Mouse (Mus musculus) lung, adult 2 months (tissue): Measurements from ENCODE around the gene Mettl3. TPM values are rescaled to one million over a fixed set of nuclear protein-coding genes. Genes with fewer than 3 reads are reported as not detected.

Source experiments
- DNase-seq: peaks from one replicate; pipeline ENCODE4 v3.0.0; 2022
- H3K4me1 ChIP-seq: fragments of 200-500 bp; 2 replicates; pipeline ENCODE4 v1.6.1; 2011; ENCODE audit warnings: low read length; ENCODE audit not compliant: control insufficient read depth, insufficient read depth
- H3K4me3 ChIP-seq: fragments of 200-500 bp; replicated peaks from 2 replicates; pipeline ENCODE3; 2011; ENCODE audit warnings: low read depth, mild to moderate bottlenecking, control low read depth, low read length; ENCODE audit errors: extremely low read depth
- CTCF ChIP-seq: fragments of 200-500 bp; IDR thresholded peaks from 2 replicates; pipeline ENCODE4 v1.5.1; 2011; ENCODE audit warnings: mild to moderate bottlenecking, low read length, control low read depth; ENCODE audit not compliant: insufficient read depth
- POLR2A ChIP-seq: fragments of 200-500 bp; IDR thresholded peaks from 2 replicates; pipeline ENCODE4 v1.6.1; 2011; ENCODE audit warnings: low read depth, mild to moderate bottlenecking, control low read depth, low read length, borderline replicate concordance; ENCODE audit errors: extremely low read depth
- WGBS: fragments of 180-500 bp; shearing (Covaris S2); methylation state at CpG from one replicate; pipeline ENCODE4 v1.1.7; 2018; 5-methylcytosine and 5-hydroxymethylcytosine counted together
- polyA plus RNA-seq: library from polyadenylated mRNA; depleted of rRNA; stranded (reverse); fragments of >200 nt; gene quantifications from 2 replicates; pipeline ENCODE4 v1.2.3, GENCODE M21; 2012

The Mettl3 gene
- polyA plus RNA-seq, 1 experiment = 22.7 TPM

DNA sequence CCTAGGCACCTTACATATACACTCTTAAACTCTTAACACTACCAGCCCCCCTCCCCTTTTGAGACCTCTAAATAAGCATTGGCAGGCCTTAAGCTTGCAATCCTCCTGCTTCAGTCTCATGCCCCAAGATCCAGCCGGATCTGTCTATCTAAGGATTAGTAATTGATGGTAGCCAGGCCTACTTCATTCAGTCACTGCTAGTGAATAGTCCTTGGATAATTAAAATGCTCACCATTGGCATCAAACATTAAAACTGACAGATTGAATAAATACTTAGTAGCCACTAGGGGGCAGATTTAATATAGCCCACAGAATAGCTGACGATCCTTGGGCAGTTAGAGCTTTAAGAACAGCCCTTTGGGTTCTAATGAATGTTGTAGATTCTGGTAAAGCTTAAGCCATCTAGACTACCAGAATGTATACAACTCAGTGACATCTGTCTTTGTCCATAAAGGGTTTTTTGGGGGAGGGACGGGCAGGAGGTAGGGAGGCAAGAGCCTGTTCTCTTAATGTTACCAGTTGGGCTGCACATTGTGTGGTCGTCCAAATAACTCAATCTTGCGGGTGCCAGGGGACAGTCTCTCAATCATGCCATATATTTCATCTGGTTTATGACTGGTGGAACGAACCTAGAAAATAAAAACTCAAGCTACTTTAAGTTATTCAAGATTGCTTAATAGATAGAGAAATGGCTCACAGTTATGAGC, 9.2 kb downstream of the Mettl3 start:
- Histone ChIP-seq H3K4me3 (no peak overlapping the region), H3K4me1 (no peaks in the 10 kb centered on the region)
- TF ChIP-seq CTCF (no peak), POLR2A (no peak)
- WGBS = 67% methylated on average over 6 of the region's 6 CpGs
- DNase-seq = no peak

DNA sequence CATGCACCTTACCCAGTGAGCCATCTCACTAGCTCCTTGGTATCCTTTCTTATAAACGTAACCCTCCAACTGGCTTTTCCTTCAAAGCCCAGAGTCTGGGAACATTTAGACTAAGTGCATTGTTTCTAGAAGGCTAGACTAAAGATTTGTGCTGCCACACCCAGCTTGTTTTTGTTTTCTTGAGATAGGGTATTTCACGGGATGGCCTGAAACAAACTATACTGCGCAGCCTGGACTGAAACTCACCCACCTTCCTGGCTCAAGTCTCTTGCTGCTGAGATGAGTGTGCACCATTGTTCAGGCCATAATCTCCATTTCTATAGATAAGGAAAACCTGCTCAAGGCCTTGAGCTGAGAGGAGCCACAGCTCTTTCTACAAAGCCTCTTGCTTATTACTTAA, 20.7 kb downstream of the Mettl3 start:
- no peak for TF ChIP-seq CTCF
- no peak for TF ChIP-seq POLR2A
- Histone ChIP-seq H3K4me1 (peaks cover 3% of the 10 kb centered on the region), H3K4me3 (no peak overlapping the region)
- no peak for DNase-seq
- WGBS = 69% methylated on average over 3 of the region's 3 CpGs

DNA sequence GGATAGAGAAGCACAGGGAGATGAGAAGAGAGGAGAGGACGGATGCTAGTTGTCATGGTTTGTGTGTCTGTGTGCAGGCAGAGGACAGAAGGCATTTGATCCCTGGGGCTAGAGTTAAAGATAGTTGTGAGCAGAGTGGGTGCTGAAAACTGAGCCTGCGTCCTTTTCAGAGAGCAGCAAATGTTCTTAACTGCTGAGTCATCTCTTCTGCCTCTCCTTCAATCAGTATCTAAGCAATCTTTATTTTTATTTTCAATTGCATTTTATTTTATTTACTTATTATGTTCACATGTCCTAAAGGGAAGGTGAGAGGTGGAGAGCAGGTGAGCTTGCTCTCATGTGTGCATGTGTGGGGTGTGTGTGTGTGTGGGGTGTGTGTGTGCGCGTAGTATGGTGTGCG, 21.3 kb downstream of the Mettl3 start:
- no peak for TF ChIP-seq CTCF
- TF ChIP-seq POLR2A = no peak
- no peak for DNase-seq
- Histone ChIP-seq H3K4me1 (peaks cover 3% of the 10 kb centered on the region), H3K4me3 (no peak overlapping the region)
- WGBS = 96% methylated on average over 5 of the region's 5 CpGs

DNA sequence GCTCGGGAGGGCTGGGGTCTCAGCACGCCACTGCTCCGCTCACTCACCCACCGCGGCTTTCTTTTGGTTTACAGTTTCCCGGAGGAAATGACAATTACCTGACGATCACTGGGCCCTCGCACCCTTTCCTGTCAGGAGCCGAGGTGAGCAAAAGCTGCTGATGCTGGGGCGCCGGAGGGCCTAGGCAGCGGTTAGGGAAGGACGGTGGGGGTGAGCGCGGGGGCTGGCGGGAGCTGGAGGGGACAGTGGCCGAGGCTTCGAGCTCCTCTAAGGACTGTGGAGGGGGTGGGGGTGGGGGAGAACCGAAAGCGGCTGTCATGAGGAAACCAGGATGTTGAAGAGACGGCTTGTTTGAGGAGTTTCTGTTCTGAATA, 25.2 kb downstream of the Mettl3 start:
- peak overlapping the region; percentile 93 for H3K4me3 ChIP-seq
- WGBS = 2% methylated on average over 21 of the region's 21 CpGs
- H3K4me1 ChIP-seq = peaks cover 3% of the 10 kb centered on the region
- no peak for DNase-seq
- TF ChIP-seq CTCF (no peak), POLR2A (no peak)

DNA sequence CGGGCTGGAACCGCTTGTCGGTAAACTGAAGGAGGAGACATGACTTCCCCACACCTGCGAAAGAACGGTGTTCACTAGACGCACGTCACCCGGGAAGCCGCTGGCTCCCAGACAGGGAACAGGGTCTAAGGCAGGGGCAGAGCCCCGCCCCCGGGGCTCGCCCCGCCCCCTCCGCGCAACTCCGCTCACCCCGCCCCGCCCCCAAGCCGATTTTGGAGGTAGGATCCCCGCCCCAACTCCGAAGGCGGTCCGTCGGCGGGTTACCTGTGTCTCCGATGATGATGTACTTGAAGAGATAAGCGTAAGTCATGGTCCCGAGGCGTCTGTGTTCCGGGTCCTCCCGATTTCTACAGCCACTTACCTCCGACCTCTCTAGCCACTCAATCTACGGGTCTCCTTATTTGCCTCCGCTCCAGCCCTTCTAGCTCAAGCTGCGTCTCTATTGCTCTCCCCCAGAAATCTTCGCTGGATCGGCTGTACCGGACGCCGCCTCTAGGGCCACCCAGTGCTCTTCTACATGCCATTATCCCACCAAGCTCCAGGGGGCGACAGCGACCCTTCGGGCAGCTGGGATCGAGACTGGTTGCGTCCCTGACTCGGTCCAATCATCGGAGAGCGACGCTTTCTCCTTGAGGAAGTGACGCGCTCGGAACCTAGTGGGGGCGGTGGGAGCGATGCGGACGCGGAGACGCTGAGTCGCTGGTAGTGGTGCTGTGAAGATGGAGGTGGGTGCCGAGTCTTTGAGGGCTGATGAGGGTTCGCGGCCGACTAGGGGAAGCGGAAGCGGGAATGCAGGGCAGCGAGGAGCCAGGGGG, 25.8 kb downstream of the Mettl3 start, which contains the start of the genes Tox4 and Rab2b:
TSS of gene Tox4 (plus strand) at position 215 of the 815 bp plus-strand sequence.
TSS of gene Rab2b (minus strand) at position 614 of the 815 bp plus-strand sequence.
- H3K4me1 ChIP-seq = peaks cover 3% of the 10 kb centered on the region
- peak; percentile 92 for TF ChIP-seq CTCF
- TF ChIP-seq POLR2A = peak; percentile 97
- peak within 1 kb of the TSS; percentile 93 for H3K4me3 ChIP-seq
- WGBS = under 1% methylated on average over 66 of the region's 66 CpGs
- peak; percentile 98 for DNase-seq

DNA sequence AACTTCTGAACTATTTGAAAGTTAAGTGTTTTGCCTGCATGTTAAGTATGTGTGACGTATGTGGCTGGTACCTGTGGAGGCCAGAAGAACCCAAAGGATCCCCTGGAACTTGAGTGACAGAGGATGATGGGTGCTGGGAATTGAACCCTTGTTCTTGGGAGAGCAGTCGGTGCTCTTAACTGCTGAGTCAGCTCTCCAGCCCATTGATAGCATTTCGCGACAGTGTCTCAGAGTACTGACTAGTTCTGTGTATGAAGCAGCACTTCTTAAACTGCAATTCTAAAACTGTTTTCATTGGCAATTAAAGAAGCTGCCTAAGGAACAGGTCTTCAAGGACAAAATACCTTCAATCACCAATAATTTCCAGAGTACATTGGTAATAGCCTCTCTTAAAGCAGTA, 27.7 kb downstream of the Mettl3 start:
- H3K4me3 ChIP-seq = no peak overlapping the region
- 92% methylated on average over 4 of the region's 4 CpGs for WGBS
- no peak for DNase-seq
- peaks cover 3% of the 10 kb centered on the region for H3K4me1 ChIP-seq
- TF ChIP-seq POLR2A (no peak), CTCF (no peak)

DNA sequence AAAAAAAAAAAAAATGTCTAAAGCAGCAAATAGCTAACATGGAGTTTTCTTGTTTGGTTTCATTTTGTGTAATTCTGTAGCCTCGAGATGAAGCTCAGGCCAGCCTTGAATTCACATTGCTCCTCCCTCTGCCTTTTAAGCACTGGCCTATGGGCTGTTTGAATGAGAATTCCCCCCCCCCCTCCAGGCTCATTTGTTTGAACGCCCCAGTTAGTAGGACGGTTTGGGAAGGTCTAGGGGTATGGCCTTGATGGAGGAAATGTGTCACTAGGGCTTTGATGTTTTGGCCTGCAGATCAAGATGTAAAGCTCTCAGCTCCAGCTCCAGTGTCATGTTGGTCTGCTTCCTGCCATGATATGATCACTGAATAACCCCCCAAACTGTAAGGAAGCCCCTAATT, 32.1 kb downstream of the Mettl3 start:
- H3K4me1 ChIP-seq = no peaks in the 10 kb centered on the region
- H3K4me3 ChIP-seq = no peak overlapping the region
- TF ChIP-seq CTCF (no peak), POLR2A (no peak)
- DNase-seq = no peak
- WGBS = 62% methylated on average over 3 of the region's 3 CpGs

DNA sequence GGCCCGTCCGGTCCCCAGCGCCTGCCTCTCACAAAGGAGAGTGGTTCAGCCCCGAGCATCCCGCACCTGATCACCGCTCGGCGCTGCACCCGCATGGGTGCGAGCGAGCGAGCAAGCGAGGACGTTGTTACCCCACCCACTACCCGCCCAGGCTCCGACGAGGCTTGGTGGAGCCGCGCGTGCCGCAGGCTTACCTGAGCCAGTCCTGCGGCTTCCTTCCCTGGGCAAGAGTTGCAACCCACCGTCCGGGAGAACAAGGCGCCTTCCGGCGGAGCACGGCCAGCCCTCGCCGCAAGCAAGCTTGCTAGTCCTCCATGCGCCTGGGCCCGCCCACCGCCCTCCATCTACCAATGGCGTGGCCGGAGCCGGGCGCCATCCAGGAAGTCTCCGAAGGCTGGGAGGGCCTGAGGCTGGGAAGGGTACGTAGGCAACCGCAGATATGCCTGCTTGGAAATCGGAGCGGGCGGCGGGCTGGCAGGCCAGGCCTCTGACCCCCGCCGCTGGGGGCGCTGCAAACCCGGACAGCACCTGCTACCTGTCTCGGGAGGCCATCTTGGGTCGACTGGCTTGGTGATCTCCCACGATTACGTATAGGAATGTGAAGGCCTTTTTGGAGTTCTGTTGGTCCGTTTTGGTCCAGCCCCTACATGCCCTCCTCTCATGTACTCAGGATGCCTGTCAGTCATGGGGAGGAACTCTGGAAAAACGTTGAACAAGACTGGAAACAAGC, 47.3 kb downstream of the Mettl3 start, which contains the start of gene Chd8:
TSS of gene Chd8 (minus strand) at position 297 of the 730 bp plus-strand sequence.
- peak; percentile 93 for DNase-seq
- H3K4me1 ChIP-seq = peaks cover 6% of the 10 kb centered on the region
- under 1% methylated on average over 54 of the region's 54 CpGs for WGBS
- H3K4me3 ChIP-seq = peak within 1 kb of the TSS; percentile 93
- TF ChIP-seq POLR2A = peak; percentile 71; the same call in 1 of the 2 replicates
- peak; percentile 51 for TF ChIP-seq CTCF

DNA sequence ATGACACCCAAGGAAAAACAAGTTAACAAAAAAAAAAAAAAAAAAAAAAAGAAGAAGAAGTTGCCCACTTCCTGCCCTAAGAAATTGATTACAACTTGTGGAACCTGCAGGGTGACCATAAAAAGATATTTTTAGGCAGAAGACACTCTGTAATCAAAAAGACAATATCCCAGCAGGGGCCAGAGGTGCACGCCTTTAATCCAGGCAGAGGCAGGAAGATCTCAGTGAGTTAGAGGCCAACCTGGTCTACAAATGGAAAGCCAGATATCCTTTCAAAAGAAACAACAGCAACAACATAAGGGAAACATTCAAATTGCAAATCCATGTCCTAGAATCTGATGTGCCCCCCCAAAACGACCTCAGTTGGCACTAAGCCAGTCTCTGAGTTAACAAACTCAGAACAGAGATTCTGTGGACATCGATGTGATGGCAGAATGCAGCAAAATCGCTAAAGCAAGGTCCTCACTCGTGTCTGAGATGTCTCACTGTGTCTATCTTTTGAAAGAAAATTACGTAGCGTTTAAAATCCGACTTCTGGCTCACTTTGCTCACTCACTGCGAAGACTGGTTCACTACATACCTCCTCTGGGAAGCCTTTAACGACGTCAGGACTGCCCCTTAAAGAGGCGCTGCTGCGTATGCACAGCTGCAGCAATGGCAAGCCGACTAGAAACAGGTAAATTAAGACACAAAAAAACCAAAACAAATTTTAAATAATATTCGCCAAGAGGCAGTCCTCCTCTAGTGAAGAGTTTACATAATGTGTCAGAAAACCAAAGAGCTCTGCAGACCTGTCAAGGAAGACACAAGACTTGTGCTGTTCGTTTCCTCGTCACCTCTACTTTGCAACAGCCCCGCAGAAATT, 48.4 kb downstream of the Mettl3 start:
- peak; percentile 13 for DNase-seq
- H3K4me1 ChIP-seq = peaks cover 6% of the 10 kb centered on the region
- TF ChIP-seq CTCF = no peak
- TF ChIP-seq POLR2A = no peak
- WGBS = 4% methylated on average over 18 of the region's 18 CpGs
- H3K4me3 ChIP-seq = peak overlapping the region; percentile 93
